Mouse (Mus musculus): ENCODE measurements around the gene Peli1. TPM values are rescaled to one million over a fixed set of nuclear protein-coding genes. Genes with fewer than 3 reads are reported as not detected.

Gene Peli1
- 3.5 TPM for polyA plus RNA-seq (2012; fragmentation: generic; extraction: Trizol)
- long read RNA-seq, experiment 1, transcript Peli1-201 (7 exons, 3,514 nt), result major isoform, 5 of 8 reads
- long read RNA-seq, experiment 1, partial matches to known transcripts, result 0 of 8 reads
- long read RNA-seq, experiment 1, other reads (novel, unspliced or antisense), result 3 of 8 reads
- long read RNA-seq, experiment 2, transcript Peli1-201 (7 exons, 3,514 nt), result major isoform, 66 of 71 reads
- long read RNA-seq, experiment 2, partial matches to known transcripts, result 0 of 71 reads
- long read RNA-seq, experiment 2, other reads (novel, unspliced or antisense), result 4 of 71 reads

GRCm38 (mm10) chr11:21091067-21091427 lies at the start of gene Peli1:
TSS of gene Peli1 (plus strand) at chr11:21091291.
- H3K79me2 ChIP-seq (ENCODE audit: control insufficient read depth, insufficient read depth), result peaks cover 45% of the 10 kb centered on the region
- H3K79me3 ChIP-seq (ENCODE audit: low read depth), result peaks cover 24% of the 10 kb centered on the region
- peak within 1 kb of the TSS; percentile 71 for H3K4me3 ChIP-seq (ENCODE audit: insufficient read depth, poor library complexity, severe bottlenecking)
- peak within 1 kb of the TSS; percentile 83 for H3ac ChIP-seq (ENCODE audit: control insufficient read depth, insufficient read length, low read depth)
- no peaks in the 10 kb centered on the region for H3K27me3 ChIP-seq (ENCODE audit: control insufficient read depth, insufficient read depth, insufficient read length)
- no peak for TF ChIP-seq MAX (IDR thresholded peaks at IDR 0.05)
- TF ChIP-seq MYOG (IDR thresholded peaks at IDR 0.05; ENCODE audit: control insufficient read depth, extremely low read depth, insufficient read length), result no peak
- no peak for TF ChIP-seq CEBPB (IDR thresholded peaks at IDR 0.05; ENCODE audit: low read depth)
- TF ChIP-seq CTCF (IDR thresholded peaks at IDR 0.05; ENCODE audit: control insufficient read depth, insufficient read depth, insufficient read length), result no peak
- no peak for TF ChIP-seq USF1 (IDR thresholded peaks at IDR 0.05; ENCODE audit: low read depth)
- TF ChIP-seq MYOD1 (IDR thresholded peaks at IDR 0.05; ENCODE audit: control insufficient read depth, insufficient read length, low read depth), result no peak
- no peak for TF ChIP-seq FOSL1 (IDR thresholded peaks at IDR 0.05; ENCODE audit: insufficient read depth, low read length, poor library complexity, severe bottlenecking)
- H3K36me3 ChIP-seq (ENCODE audit: control insufficient read depth, insufficient read depth), result no peaks in the 10 kb centered on the region

- no peaks in the 10 kb centered on the region for H3K79me2 ChIP-seq (ENCODE audit: control insufficient read depth, insufficient read depth)
- H3K4me3 ChIP-seq (ENCODE audit: insufficient read depth, poor library complexity, severe bottlenecking), result no peak overlapping the region
- TF ChIP-seq CTCF (IDR thresholded peaks at IDR 0.05; ENCODE audit: control insufficient read depth, insufficient read depth, insufficient read length) (no peak), MYOD1 (IDR thresholded peaks at IDR 0.05; ENCODE audit: control insufficient read depth, insufficient read length, low read depth) (no peak), FOSL1 (IDR thresholded peaks at IDR 0.05; ENCODE audit: insufficient read depth, low read length, poor library complexity, severe bottlenecking) (no peak), MAX (IDR thresholded peaks at IDR 0.05) (no peak), MYOG (IDR thresholded peaks at IDR 0.05; ENCODE audit: control insufficient read depth, extremely low read depth, insufficient read length) (no peak), USF1 (IDR thresholded peaks at IDR 0.05; ENCODE audit: low read depth) (no peak), CEBPB (IDR thresholded peaks at IDR 0.05; ENCODE audit: low read depth) (no peak)
- H3K79me3 ChIP-seq (ENCODE audit: low read depth), result no peaks in the 10 kb centered on the region
- no peaks in the 10 kb centered on the region for H3K36me3 ChIP-seq (ENCODE audit: control insufficient read depth, insufficient read depth)
- no peak overlapping the region for H3ac ChIP-seq (ENCODE audit: control insufficient read depth, insufficient read length, low read depth)
- peaks cover 12% of the 10 kb centered on the region for H3K27me3 ChIP-seq (ENCODE audit: control insufficient read depth, insufficient read depth, insufficient read length)
These were observed 48.5 kb upstream of the Peli1 start for GRCm38 (mm10) chr11:21042590-21042989.

- no peaks in the 10 kb centered on the region for H3K79me2 ChIP-seq (ENCODE audit: control insufficient read depth, insufficient read depth)
- no peak overlapping the region for H3K4me3 ChIP-seq (ENCODE audit: insufficient read depth, poor library complexity, severe bottlenecking)
- H3K36me3 ChIP-seq (ENCODE audit: control insufficient read depth, insufficient read depth), result no peaks in the 10 kb centered on the region
- peaks cover 19% of the 10 kb centered on the region for H3K27me3 ChIP-seq (ENCODE audit: control insufficient read depth, insufficient read depth, insufficient read length)
- no peak for TF ChIP-seq FOSL1 (IDR thresholded peaks at IDR 0.05; ENCODE audit: insufficient read depth, low read length, poor library complexity, severe bottlenecking)
- TF ChIP-seq MYOG (IDR thresholded peaks at IDR 0.05; ENCODE audit: control insufficient read depth, extremely low read depth, insufficient read length), result no peak
- TF ChIP-seq MYOD1 (IDR thresholded peaks at IDR 0.05; ENCODE audit: control insufficient read depth, insufficient read length, low read depth), result no peak
- no peak for TF ChIP-seq MAX (IDR thresholded peaks at IDR 0.05)
- no peak for TF ChIP-seq USF1 (IDR thresholded peaks at IDR 0.05; ENCODE audit: low read depth)
- no peak for TF ChIP-seq CTCF (IDR thresholded peaks at IDR 0.05; ENCODE audit: control insufficient read depth, insufficient read depth, insufficient read length)
- no peaks in the 10 kb centered on the region for H3K79me3 ChIP-seq (ENCODE audit: low read depth)
- no peak overlapping the region for H3ac ChIP-seq (ENCODE audit: control insufficient read depth, insufficient read length, low read depth)
These were observed 44.9 kb upstream of the Peli1 start for GRCm38 (mm10) chr11:21046188-21046587.

- H3K79me2 ChIP-seq (ENCODE audit: control insufficient read depth, insufficient read depth), result no peaks in the 10 kb centered on the region
- TF ChIP-seq USF1 (IDR thresholded peaks at IDR 0.05; ENCODE audit: low read depth) (no peak), CEBPB (IDR thresholded peaks at IDR 0.05; ENCODE audit: low read depth) (no peak), MAX (IDR thresholded peaks at IDR 0.05) (no peak), MYOD1 (IDR thresholded peaks at IDR 0.05; ENCODE audit: control insufficient read depth, insufficient read length, low read depth) (no peak), MYOG (IDR thresholded peaks at IDR 0.05; ENCODE audit: control insufficient read depth, extremely low read depth, insufficient read length) (no peak), CTCF (IDR thresholded peaks at IDR 0.05; ENCODE audit: control insufficient read depth, insufficient read depth, insufficient read length) (no peak), FOSL1 (IDR thresholded peaks at IDR 0.05; ENCODE audit: insufficient read depth, low read length, poor library complexity, severe bottlenecking) (no peak)
- no peak overlapping the region for H3K4me3 ChIP-seq (ENCODE audit: insufficient read depth, poor library complexity, severe bottlenecking)
- H3K79me3 ChIP-seq (ENCODE audit: low read depth), result no peaks in the 10 kb centered on the region
- peaks cover 19% of the 10 kb centered on the region for H3K27me3 ChIP-seq (ENCODE audit: control insufficient read depth, insufficient read depth, insufficient read length)
- no peak overlapping the region for H3ac ChIP-seq (ENCODE audit: control insufficient read depth, insufficient read length, low read depth)
- H3K36me3 ChIP-seq (ENCODE audit: control insufficient read depth, insufficient read depth), result no peaks in the 10 kb centered on the region
These were observed 43.2 kb upstream of the Peli1 start for GRCm38 (mm10) chr11:21047921-21048320.

- no peaks in the 10 kb centered on the region for H3K79me3 ChIP-seq (ENCODE audit: low read depth)
- no peak for TF ChIP-seq MYOG (IDR thresholded peaks at IDR 0.05; ENCODE audit: control insufficient read depth, extremely low read depth, insufficient read length)
- no peak for TF ChIP-seq FOSL1 (IDR thresholded peaks at IDR 0.05; ENCODE audit: insufficient read depth, low read length, poor library complexity, severe bottlenecking)
- TF ChIP-seq CEBPB (IDR thresholded peaks at IDR 0.05; ENCODE audit: low read depth), result no peak
- no peak for TF ChIP-seq MAX (IDR thresholded peaks at IDR 0.05)
- no peak for TF ChIP-seq CTCF (IDR thresholded peaks at IDR 0.05; ENCODE audit: control insufficient read depth, insufficient read depth, insufficient read length)
- no peak for TF ChIP-seq USF1 (IDR thresholded peaks at IDR 0.05; ENCODE audit: low read depth)
- H3K79me2 ChIP-seq (ENCODE audit: control insufficient read depth, insufficient read depth), result no peaks in the 10 kb centered on the region
These were observed 39.4 kb upstream of the Peli1 start for GRCm38 (mm10) chr11:21051716-21052115.

More at GRCm38 (mm10) chr11:21051716-21052115, 39.4 kb upstream of the Peli1 start:
- Histone ChIP-seq H3K27me3 (ENCODE audit: control insufficient read depth, insufficient read depth, insufficient read length) (peaks cover 10% of the 10 kb centered on the region), H3K4me3 (ENCODE audit: insufficient read depth, poor library complexity, severe bottlenecking) (no peak overlapping the region), H3K36me3 (ENCODE audit: control insufficient read depth, insufficient read depth) (no peaks in the 10 kb centered on the region), H3ac (ENCODE audit: control insufficient read depth, insufficient read length, low read depth) (no peak overlapping the region)

Measured in C2C12 (cell line).